Mouse (Mus musculus) kidney, postnatal 14 days (tissue): ENCODE results near the gene Rbm14.
"Not testable (repeated sequence)": the region's sequence is repeated elsewhere in the genome, so short reads cannot be mapped to it uniquely, and the experiment has no call there.

Experiments
- DNase-seq: peaks from one replicate; pipeline ENCODE4 v3.0.0; 2022; ENCODE audit warnings: mixed read lengths

The Rbm14 gene

DNA sequence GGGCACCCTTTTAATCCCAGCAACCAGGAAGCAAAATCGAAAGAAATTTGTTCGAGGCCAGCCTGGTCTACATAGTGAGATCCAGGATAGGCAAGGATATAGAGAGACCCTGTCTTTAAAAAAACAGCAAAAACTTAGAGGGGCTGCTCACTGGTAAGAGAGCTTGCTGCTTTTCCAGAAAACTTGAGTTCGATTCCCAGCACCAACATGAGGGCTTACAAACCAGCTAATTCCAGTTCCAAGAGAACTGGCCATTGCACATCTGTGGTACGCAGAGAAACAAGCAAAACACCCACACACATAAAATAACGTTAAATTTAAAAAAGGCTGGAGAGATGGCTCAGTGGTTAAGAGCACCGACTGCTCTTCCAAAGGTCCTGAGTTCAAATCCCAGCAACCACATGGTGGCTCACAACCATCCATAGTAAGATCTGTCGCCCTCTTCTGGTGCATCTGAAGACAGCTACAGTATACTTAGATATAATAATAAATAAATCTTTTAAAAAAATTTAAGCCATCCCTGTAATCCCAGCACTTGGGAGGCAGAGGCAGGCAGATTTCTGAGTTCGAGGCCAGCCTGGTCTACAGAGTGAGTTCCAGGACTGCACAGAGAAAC is 1.0 kb upstream of the Rbm14 start:
- not testable (repeated sequence) for DNase-seq

DNA sequence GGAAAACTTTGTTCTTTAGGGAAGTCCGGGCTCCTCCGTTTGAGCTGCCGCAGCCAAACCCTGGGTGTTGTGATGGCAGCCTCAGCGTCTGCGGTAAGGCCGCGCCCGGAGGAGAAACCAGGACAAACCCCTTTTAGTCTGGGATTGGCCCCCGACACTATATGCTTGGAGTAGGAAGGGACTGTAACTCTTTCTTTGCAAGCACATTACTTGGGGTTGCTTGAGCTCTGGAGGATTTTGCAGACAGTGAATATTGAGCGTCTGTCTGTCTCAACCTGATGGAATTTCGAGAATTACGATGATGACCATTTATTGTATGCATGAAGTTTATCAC is 442 bp upstream of the Rbm14 start:
- DNase-seq = no peak

DNA sequence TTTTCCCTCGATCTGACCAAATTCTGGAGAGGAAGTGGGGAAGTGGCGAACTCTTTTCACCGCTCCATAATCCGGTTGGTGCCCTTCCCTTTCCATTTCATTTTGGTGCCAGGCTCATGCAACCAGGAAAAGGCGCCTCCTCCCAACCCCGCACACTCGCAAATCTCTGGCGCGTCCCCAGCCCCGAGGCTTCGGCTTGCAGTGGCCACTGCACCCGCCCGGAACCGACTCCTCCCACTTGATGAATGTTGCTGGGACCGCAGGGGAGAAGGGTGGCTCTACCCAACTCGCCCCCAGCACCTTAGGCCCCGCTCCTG is 730 bp downstream of the Rbm14 start:
- no peak for DNase-seq

DNA sequence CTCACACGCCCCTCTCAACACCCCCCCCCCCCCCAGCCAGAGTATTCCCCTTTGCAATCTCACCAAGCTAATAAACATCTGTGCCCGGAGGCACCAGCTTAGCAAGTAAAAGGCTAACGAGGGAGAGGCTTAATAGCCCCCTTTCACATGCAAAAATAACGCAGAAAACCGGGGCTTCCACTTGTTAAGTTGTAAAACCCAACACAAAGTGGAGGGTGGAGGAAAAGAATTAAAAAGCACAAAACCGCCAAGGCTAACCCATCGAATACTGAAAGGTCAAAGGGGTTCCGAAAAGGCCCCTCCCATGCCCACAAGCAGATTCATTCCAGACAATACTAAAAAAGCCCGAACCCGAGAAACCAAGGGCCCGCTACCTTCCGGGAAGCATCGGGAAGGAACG is 1.1 kb downstream of the Rbm14 start:
- DNase-seq = no peak

DNA sequence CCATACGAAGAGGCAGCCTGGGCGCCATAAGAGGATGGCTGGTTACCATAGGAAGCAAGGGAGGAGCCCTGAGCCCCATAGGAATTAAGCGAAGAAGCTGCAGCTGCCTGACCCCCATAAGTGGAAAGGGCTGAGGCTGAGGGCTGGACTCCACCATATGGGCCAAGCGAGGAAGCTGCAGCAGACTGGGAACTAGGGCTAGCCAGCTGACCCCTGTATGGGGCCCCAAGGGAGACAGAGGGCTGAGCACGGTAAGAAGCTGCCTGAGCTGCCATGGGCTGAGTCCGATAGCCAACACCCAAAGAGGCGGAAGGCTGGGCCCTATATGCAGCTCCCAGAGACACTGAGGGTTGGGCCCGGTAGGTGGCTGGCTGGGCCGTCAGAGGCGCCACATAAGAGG is 8.2 kb downstream of the Rbm14 start:
- no peak for DNase-seq

DNA sequence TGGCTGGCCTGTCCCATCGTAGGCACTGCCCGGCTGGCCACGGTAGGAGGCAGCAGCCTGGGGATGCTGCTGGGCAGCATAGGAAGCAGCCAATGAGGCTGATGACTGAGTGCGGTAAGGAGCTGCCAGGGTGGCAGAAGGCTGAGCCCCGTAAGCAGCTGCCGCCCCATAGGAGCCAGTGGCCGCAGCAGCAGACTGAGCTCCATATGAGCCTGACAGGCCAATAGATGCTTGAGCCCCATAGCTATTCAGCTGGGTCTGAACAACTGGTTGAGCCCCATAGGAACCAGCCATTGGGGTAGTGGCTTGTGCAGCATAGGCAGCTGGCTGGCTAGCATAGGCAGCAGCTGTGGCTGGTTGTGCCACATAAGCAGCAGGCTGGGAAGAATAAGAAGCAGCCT is 8.7 kb downstream of the Rbm14 start:
- no peak for DNase-seq

DNA sequence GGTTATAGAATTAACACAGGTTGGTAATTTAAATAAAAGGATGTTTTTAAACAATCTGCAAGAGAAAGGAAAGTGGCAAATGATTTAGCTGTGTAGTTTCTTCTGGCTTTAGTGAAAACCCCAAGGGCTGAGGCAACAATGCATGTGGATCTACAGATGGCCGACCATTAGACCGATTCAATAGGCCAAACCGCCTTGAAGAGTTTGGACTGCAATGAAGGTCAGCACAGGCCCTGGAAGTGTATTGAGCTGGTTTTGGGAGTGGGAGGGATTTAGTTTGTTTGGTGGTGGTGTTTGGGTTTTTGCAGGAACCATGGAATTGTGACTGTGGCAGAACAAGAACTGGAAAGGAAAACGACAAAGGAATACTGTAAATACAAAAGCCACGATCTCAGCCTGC is 12.4 kb downstream of the Rbm14 start:
- DNase-seq = no peak

DNA sequence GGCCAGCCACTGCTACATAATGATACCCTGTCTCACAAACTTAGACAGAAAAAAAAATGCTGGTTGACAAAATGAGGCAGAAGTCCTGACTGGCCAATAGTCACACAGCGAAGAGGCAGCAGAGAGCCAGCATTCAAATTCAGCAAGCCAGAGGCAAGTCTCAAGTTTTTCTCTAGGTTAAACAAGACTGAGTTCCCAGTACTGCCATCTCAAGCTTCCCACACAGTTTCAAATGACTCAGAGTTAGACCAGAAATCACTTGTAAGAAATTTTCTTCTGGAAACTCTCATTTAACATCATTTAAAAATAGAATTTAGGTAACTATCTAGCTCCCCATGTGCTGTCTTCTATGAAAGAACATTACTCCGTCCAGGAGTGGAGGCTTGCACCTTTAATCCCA is 13.6 kb downstream of the Rbm14 start:
- no peak for DNase-seq

DNA sequence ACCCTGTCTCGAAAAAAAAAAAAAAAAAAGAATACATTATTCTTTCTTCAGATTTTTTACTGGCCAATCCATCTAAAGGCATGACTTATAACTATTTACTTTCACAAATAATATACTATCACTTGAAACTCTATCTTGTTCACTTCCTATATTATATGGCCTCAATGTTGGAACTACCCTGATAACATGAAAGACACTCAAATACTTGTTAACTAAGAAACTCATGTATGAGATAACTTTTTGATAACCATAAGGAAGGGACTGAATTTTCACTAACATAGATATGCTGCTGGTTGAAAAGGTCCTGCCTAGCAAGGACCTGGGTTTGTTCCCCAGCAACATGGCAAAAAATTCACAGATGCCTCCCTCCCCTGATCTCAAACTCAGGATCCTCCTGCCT is 15.5 kb downstream of the Rbm14 start:
- no peak for DNase-seq

DNA sequence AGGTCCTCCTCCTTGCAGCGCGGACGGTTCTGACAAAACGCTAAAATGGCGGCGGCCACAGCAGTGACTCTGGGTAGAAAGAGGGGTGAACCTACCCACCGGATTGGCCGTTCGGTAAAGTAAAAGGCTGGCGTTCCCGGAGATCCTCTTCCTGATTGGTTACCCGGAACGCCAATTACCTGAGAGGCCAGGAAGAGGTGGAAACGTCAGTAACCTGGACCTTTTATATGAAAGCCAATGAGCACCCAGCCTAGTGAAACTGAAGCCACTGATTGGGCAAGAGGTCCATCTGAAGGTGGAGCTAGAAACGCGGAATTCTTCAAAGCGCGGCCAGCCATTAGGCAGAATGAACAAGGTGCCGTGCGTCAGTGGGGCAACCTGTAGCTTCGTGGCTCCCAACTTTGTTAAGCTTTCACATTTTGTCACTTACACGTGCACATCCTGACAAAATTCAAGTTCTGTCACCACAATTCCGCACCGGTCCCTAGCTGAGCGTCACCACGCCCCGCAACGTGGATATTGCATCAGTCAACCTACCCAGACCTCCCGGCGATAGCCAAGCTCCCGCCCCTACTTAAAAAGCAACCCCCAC is 17.5 kb downstream of the Rbm14 start, which contains the start of gene Rbm4:
TSS of gene Rbm4 (minus strand) at position 71 of the 592 bp plus-strand sequence.
- DNase-seq = peak; percentile 99

DNA sequence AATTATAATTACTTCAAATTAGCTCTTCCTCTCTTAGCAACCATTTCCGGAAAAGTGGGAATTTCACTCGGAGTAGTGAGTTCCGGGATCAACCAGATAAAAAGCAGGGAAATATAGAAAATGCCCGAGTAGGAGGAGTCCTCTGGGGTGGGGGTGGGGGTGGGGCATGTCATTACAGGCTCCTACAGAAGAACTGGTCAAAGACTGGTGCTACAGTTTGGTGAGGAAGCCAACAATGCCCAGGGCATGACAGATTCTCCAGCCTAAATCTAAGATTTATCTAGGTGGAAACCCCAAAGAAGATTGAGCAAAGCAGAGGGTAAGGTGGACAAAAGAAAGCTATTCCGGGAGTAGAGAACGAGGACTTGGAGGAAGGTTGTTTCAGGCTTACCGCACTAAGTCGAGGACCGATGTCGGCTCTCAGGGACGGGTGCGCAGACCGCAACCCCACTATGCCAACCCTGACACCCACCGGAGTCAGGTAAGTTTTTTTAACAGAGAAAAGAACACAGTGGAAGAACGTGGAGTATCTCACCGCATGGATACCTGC is 18.1 kb downstream of the Rbm14 start:
- DNase-seq = no peak

DNA sequence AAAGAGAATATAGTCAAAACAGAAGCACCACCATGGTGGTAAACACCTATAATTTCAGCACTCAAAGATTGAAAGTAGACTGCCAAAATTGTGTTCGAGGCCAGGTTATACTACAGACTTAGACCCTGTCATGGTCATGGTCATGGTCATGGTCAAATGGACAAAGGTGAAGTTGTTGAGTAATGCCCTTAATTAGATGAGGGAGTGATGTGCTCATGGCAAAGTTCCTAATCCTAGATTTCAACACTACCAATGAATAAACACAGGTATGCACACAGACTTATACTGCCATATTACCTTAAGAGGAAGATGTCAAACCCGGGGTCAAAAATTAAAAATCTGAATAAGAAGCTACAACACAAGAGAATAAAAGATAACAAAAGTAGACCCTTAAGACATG is 25.1 kb downstream of the Rbm14 start:
- no peak for DNase-seq

DNA sequence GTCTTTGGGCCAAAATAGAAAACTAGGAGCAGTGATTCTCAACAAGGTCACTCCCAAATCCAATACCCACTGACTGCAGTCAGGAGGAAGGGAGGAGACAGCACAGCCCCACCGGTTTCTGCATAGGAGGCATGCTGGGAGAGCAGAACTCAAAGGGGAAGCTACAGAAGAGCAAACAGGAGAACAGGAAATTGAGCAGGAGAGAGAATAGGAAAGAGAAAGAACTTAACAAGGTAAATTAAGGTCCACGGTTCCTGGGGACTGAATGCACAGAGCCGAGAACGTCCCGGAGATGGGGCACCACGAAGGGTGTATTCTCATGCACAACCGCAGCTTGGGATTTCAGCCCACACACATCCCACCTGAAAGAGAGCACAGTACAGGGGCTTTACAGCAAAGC is 26.2 kb downstream of the Rbm14 start:
- no peak for DNase-seq

DNA sequence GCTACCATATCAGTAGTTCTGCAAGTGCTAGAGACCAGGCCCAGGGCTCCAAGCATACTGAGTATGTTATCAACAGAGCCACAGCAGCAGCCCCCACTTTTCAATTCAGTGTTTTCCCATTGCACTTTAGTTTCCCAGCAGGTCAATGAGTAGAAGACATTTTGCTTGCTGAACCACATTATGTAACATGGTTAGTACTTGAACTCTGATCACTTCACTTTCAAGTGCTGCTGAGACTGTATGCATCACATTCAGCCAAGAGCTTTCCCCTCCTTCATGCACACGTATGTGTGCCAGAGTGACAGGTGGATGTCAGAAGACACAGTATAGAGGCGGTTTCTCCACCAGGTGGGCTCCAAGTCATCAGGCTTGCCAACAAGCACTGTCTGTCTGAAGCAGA is 28.5 kb downstream of the Rbm14 start:
- DNase-seq = no peak

DNA sequence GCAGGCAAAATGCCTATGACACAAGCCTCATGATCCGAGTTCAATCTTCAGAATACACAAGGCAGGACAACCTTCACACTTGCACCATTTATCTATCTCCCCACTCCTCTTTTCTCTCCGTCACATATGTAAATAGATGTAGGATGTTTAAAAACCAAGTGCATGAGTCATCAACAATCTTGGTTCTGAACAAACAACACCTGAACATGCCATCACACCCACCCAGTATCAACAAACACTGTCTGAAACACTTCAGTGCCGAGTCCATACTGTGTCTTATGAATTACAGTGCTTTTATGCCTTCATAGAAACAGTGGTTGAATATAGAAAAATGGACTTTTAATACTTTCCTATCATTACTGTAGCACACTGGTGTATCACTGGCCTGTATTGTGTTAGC is 38.6 kb downstream of the Rbm14 start:
- DNase-seq = no peak

DNA sequence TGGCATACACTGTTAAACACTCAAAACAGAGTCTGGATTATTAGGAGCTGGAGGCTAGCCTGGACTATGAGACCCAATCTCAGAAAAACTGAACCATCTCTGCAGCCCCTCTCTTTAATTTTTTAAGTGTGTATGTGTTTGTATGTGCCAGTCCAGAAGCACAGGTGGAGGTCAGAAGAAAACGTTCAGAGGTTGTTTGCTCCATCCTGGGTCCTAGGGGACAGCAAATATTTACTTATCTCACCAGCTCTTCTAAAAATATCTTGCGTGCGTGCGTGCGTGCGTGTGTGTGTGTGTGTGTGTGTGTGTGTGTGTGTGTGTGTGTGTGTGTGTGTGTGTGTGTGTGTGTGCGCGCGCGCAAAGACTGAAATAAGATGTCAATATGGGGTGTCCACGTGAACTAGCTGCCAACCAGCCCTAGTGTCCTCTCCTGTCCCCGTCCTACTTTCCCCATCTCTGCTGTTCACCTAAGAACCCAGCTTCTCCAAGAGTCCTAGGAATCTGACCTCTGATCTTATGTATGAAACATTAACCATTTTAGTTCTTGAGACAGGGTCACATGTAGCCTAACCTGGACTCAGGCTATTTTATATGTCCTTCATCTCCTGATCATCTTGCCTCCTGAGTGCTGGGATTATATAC is 43.8 kb downstream of the Rbm14 start:
- DNase-seq = no peak

DNA sequence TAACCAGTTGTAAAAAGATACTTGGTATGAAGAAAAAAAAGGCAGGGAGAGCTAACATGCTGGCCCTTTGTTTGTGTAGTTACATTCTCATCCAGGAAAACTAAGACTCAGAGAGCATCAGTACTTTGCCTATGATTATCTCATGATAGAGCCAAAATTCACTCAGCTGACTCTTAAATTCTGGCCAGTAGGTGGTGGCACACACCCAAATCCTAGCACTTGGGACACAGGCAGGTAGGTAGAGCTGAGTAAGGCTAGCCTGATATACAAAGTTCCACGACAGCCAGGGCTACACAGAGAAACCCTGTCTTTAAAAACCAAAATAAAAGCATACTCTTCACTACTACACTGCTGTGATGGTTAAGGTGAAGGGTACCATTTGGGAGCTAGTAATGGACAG is 48.6 kb downstream of the Rbm14 start:
- DNase-seq = peak; percentile 38

DNA sequence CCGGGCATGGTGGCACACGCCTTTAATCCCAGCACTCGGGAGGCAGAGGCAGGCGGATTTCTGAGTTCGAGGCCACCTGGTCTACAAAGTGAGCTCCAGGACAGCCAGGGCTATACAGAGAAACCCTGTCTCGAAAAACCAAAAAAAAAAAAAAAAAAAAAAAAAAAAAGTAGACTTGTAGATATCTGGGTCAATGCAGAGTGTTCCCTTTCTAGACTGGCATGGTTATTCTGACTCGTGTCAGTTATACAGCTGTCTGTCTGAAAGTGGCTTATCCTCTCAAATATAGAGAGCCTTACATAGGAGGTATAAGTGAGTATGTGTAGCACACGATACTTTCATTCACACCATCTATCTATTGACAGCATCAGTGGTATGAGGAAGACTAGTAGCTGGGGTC is 50.9 kb downstream of the Rbm14 start:
- DNase-seq = not testable (repeated sequence)

DNA sequence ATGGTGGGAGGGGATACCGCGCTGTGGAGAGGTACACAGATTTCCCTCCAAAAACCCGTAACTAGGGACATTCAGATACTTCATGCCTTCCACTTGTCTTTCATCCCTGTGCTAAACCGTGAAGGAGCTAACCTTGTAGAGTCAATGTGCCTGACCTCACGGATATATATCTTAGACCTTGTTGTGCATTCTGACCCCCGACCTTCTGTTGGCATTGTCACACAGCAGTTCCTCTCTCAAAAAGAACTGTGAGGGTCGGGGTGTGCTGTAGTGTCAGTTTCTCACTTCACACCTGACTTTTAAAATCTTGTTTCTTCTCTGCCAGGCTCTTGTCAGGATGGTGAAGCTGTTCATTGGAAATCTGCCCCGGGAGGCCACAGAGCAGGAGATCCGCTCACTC is 54.5 kb downstream of the Rbm14 start:
- no peak for DNase-seq

DNA sequence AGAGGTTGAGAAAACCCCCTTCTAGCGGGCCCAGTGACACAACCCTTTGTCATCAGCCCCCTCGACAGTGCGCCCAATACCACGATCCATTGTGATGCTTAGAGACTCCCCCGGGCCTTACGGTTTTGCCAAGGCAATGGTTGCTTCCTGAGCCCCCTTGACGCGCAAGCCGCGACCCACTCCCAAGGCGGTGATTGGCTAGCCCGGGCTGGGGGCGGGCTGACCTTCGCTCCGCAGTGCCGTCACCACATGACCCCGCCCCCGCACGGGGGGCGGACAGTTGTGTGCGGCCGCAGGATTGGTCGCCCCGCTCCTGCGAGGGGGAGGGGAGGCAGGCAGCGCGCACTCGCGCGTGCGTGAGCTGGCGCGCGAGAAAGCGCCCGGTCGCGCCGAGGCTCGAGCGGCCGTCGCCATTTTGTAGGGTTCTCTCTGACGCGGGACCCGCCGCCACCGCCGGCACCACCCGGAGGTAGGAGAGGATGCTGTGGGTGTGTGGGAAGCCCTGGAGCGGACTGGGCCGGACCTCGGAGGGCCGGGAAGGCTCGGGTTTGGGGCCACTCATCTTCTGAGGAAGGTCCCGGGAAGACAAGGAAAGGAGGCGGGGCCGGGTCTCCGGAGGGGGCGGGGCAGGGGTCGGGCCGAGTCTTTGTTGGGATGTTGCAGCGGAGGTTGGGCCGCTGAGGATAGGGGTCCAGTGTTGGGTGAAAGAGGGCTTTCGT is 55.1 kb downstream of the Rbm14 start, which contains the start of gene Rbm4b:
TSS of gene Rbm4b (plus strand) at position 305 of the 719 bp plus-strand sequence.
- peak; percentile 98 for DNase-seq

DNA sequence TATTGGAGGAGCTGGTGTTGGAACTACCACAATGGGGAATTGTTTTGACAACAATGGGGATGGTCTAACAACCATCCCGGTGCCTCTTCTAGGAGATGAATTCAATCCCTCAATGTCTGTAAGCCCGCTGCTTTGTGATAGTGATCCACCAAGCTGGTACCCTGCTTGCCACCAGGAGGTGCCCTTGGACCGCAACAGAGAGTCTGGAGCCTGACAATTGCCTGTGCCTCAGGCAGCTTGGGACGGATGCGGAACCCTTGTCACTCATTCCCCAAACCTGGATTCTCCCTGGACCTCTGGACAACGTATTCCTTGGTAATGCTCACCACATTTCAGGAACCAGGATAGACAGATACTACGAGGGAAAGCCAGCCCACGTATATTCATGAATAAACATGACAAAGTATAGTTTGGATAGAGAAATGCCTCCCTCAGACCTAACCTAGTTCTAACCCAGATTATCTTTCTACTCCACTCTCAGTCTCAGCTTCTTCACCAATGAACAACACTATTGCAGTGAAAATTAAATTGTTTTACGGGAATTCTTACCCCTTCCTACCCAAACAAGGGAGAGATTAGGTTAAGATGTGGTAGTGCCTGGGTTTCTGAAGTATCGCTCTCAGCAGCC is 55.8 kb downstream of the Rbm14 start:
- peak; percentile 92 for DNase-seq
